Mouse (Mus musculus) heart, adult 2 months (tissue): ENCODE measurements around the gene Fgfr2.

ENCODE experiments used
- CTCF ChIP-seq: fragments of 200-600 bp; IDR thresholded peaks from 2 replicates; pipeline ENCODE4 v1.8.1; 2022; ENCODE audit warnings: antibody characterized with exemption, mild to moderate bottlenecking, moderate library complexity
- EP300 ChIP-seq: fragments of 200-500 bp; IDR thresholded peaks from 2 replicates; pipeline ENCODE4 v1.6.1; 2011; ENCODE audit warnings: low read depth, low read length, control low read depth; ENCODE audit not compliant: insufficient read depth

- TF ChIP-seq CTCF, result no peak
- no peak for TF ChIP-seq EP300
Observed at GRCm38 (mm10) chr7:132644605-132645279, 478.4 kb downstream of the Fgfr2 start.
